Mouse (Mus musculus) myocyte (in vitro differentiated cells): ENCODE measurements around the gene Irf2. TPM values are rescaled to one million over a fixed set of nuclear protein-coding genes. Genes with fewer than 3 reads are reported as not detected.
A peak's percentile ranks its signal among the peaks of the same experiment; 100 is the strongest.

Experiments
- H3K27me3 ChIP-seq: one replicate; pipeline ENCODE4 v1.6.1; 2011; ENCODE audit not compliant: control insufficient read depth, insufficient read depth, insufficient read length
- H3K36me3 ChIP-seq: one replicate; pipeline ENCODE4 v1.6.1; 2011; ENCODE audit not compliant: control insufficient read depth, insufficient read depth
- H3K4me2 ChIP-seq: one replicate; pipeline ENCODE4 v1.6.1; 2011; ENCODE audit warnings: low read depth, control low read depth
- H3K4me3 ChIP-seq: one replicate; pipeline ENCODE4 v1.5.1; 2011; ENCODE audit warnings: mild to moderate bottlenecking, control low read depth, moderate library complexity
- H3K79me2 ChIP-seq: one replicate; pipeline ENCODE4 v1.6.1; 2011; ENCODE audit not compliant: control insufficient read depth, insufficient read depth
- H3ac ChIP-seq: one replicate; pipeline ENCODE4 v1.6.1; 2011; ENCODE audit not compliant: control insufficient read depth, insufficient read length
- CEBPB ChIP-seq: IDR thresholded peaks from 2 replicates; pipeline ENCODE4 v1.6.1; 2011; ENCODE audit warnings: mild to moderate bottlenecking, moderate library complexity; ENCODE audit not compliant: poor library complexity, insufficient read depth, severe bottlenecking
- E2F4 ChIP-seq: IDR thresholded peaks from one replicate; pipeline ENCODE4 v1.6.1; 2011; ENCODE audit warnings: mild to moderate bottlenecking, control low read depth, moderate library complexity; ENCODE audit not compliant: insufficient read depth
- MAX ChIP-seq: IDR thresholded peaks from one replicate; pipeline ENCODE4 v1.6.1; 2011; ENCODE audit warnings: low read depth, mild to moderate bottlenecking, control low read depth
- MYOD1 ChIP-seq, 3 experiments: IDR thresholded peaks; one replicate each; pipeline ENCODE4 v1.6.1; 2011; ENCODE audit warnings: control low read depth in 2 of 3, low read depth in 2 of 3, mild to moderate bottlenecking in 2 of 3, moderate library complexity in 1 of 3; ENCODE audit not compliant: insufficient read length in 2 of 3, control insufficient read depth in 1 of 3
- MYOG ChIP-seq, 3 experiments: IDR thresholded peaks; one replicate each; pipeline ENCODE4 v1.6.1; 2011; ENCODE audit warnings: control low read depth in 2 of 3, low read depth in 2 of 3, mild to moderate bottlenecking in 2 of 3; ENCODE audit not compliant: insufficient read length in 2 of 3, control insufficient read depth in 1 of 3, insufficient read depth in 1 of 3
- POLR2A ChIP-seq: IDR thresholded peaks from one replicate; pipeline ENCODE4 v1.6.1; 2011; ENCODE audit warnings: low read depth, mild to moderate bottlenecking, control low read depth, moderate library complexity; ENCODE audit not compliant: insufficient read length
- POLR2AphosphoS2 ChIP-seq: IDR thresholded peaks from one replicate; pipeline ENCODE4 v1.6.1; 2011; ENCODE audit warnings: low read depth, control low read depth; ENCODE audit not compliant: insufficient read length
- REST ChIP-seq: IDR thresholded peaks from one replicate; pipeline ENCODE4 v1.6.1; 2011; ENCODE audit warnings: mild to moderate bottlenecking, control low read depth, moderate library complexity; ENCODE audit not compliant: insufficient read depth, insufficient read length
- SRF ChIP-seq: IDR thresholded peaks from one replicate; pipeline ENCODE4 v1.6.1; 2011; ENCODE audit warnings: low read depth; ENCODE audit not compliant: control insufficient read depth, insufficient read length
- TCF12 ChIP-seq: IDR thresholded peaks from one replicate; pipeline ENCODE4 v1.6.1; 2011; ENCODE audit warnings: mild to moderate bottlenecking, control low read depth; ENCODE audit not compliant: poor library complexity, insufficient read depth, severe bottlenecking
- TCF3 ChIP-seq: IDR thresholded peaks from one replicate; pipeline ENCODE4 v1.6.1; 2011; ENCODE audit warnings: low read depth, control low read depth; ENCODE audit not compliant: insufficient read length
- USF1 ChIP-seq: IDR thresholded peaks from one replicate; pipeline ENCODE4 v1.6.1; 2011; ENCODE audit warnings: low read depth, mild to moderate bottlenecking, control low read depth, moderate library complexity
- polyA plus RNA-seq: library from polyadenylated mRNA; unstranded; fragments of >200 nt; fragmentation: generic; extraction: Trizol; gene quantifications from one replicate; pipeline ENCODE4 v1.2.1, GENCODE M21; 2012; ENCODE audit warnings: missing spikeins

Irf2 gene
- polyA plus RNA-seq, 1 experiment: 8.8 TPM

GRCm38 (mm10) chr8:46737907-46738306, 1.6 kb upstream of the Irf2 start:
- no peaks in the 10 kb centered on the region for H3K27me3 ChIP-seq
- H3K4me3 ChIP-seq: no peak overlapping the region
- TF ChIP-seq TCF12: no peak
- no peak for TF ChIP-seq POLR2AphosphoS2
- TF ChIP-seq MYOD1 (IDR thresholded peaks at IDR 0.05; ENCODE audit: control insufficient read depth in 1 of 3, insufficient read length in 2 of 3, low read depth in 2 of 3): no peak
- TF ChIP-seq SRF: no peak
- no peak for TF ChIP-seq CEBPB
- TF ChIP-seq POLR2A: no peak
- no peak for TF ChIP-seq TCF3
- no peak for TF ChIP-seq REST
- no peak for TF ChIP-seq E2F4
- H3ac ChIP-seq: no peak overlapping the region
- H3K36me3 ChIP-seq: no peaks in the 10 kb centered on the region
- H3K4me2 ChIP-seq: no peak overlapping the region
- H3K79me2 ChIP-seq: peaks cover 26% of the 10 kb centered on the region

GRCm38 (mm10) chr8:46738601-46739000, 931 bp upstream of the Irf2 start:
- Histone ChIP-seq H3K4me2 (peak overlapping the region; percentile 67), H3K4me3 (peak overlapping the region; percentile 90), H3K79me2 (peaks cover 32% of the 10 kb centered on the region), H3K27me3 (no peaks in the 10 kb centered on the region), H3ac (no peak overlapping the region), H3K36me3 (no peaks in the 10 kb centered on the region)
- TF ChIP-seq POLR2AphosphoS2 (no peak), USF1 (no peak), MAX (no peak), POLR2A (no peak), TCF3 (no peak), SRF (no peak), MYOG (IDR thresholded peaks at IDR 0.05; ENCODE audit: control insufficient read depth in 1 of 3, insufficient read depth in 1 of 3, insufficient read length in 2 of 3, low read depth in 2 of 3) (no peak), E2F4 (no peak), REST (no peak), TCF12 (no peak), CEBPB (no peak), MYOD1 (IDR thresholded peaks at IDR 0.05; ENCODE audit: control insufficient read depth in 1 of 3, insufficient read length in 2 of 3, low read depth in 2 of 3) (no peak)

DNA sequence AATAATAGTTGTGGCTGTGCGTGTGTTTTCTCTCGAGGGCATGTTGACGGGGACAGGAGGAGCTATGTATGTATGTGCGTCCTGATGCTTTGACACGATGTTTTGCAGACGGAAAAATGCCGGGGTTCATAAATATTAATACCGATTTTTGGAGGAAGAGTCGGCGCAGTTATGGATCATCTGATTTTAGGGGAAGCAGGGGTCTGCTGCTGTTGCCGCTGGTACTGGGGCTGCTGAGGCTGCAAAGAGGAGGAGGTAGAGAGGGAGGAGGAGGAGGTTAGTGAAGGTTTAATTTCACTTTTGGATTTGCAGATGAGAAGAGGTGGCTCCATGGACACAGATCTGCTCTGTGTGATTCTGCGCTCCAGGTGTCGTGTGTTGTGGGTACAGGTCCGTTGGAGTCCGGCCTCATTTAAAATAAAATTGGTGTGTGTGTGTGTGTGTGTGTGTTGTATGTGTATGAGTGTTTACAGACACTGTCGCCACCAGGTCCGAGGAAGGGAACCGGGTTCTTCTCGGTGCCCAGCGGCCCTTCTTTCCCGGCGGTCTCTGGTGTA, 502 bp downstream of the Irf2 start:
- Histone ChIP-seq H3K4me2 (peak overlapping the region; percentile 65), H3K4me3 (peak overlapping the region; percentile 90), H3K79me2 (peaks cover 47% of the 10 kb centered on the region), H3K36me3 (no peaks in the 10 kb centered on the region), H3ac (peak overlapping the region; percentile 85), H3K27me3 (no peaks in the 10 kb centered on the region)
- TF ChIP-seq REST: no peak
- no peak for TF ChIP-seq MYOG (IDR thresholded peaks at IDR 0.05; ENCODE audit: control insufficient read depth in 1 of 3, insufficient read depth in 1 of 3, insufficient read length in 2 of 3, low read depth in 2 of 3)

DNA sequence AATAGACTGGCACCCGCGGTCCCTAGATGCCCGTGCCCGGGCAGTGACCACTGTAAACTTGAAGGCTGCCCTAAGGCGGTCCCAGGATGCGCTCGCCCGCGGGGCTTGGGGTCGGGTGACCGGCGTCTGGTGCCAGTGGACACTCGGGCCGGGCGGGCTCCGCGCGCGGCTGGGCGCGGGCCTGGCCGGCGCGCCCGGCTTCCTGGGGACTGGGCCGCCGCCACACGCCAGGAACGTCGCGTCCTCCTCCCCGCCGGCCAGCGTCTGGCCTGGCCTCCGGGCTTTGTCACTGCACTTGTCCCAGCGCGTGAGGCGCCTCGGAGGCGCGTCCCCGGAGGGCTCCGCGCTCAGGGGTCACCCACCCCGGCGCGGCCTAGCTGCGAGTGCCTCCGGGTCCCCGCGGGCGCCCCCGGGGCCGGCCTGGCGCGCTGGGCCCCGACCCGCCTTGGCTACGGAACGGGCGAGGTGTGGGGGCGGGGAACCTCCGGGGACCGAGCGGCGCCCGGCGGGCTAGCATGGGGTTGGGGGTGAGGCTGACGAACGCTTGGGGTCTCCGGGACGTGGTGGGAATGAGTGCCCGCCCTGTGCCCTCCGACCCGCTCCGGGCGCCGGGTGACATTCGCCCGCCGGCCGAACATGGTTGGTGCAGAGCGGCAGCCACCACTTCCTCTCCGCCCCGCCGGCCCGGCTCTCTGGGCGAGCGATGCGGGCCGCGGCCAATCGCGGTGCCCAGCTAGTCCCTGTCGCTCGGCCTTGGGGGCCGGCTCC, 1.2 kb downstream of the Irf2 start:
- TF ChIP-seq SRF (no peak), TCF12 (no peak), TCF3 (no peak), POLR2A (peak; percentile 52)
- Histone ChIP-seq H3K4me3 (peak overlapping the region; percentile 90), H3ac (peak overlapping the region; percentile 85), H3K36me3 (no peaks in the 10 kb centered on the region), H3K4me2 (peak overlapping the region; percentile 65), H3K27me3 (no peaks in the 10 kb centered on the region), H3K79me2 (peaks cover 53% of the 10 kb centered on the region)

GRCm38 (mm10) chr8:46741281-46741791, 1.8 kb downstream of the Irf2 start:
- no peaks in the 10 kb centered on the region for H3K27me3 ChIP-seq
- TF ChIP-seq MYOD1 (IDR thresholded peaks at IDR 0.05; ENCODE audit: control insufficient read depth in 1 of 3, insufficient read length in 2 of 3, low read depth in 2 of 3): no peak
- TF ChIP-seq MYOG (IDR thresholded peaks at IDR 0.05; ENCODE audit: control insufficient read depth in 1 of 3, insufficient read depth in 1 of 3, insufficient read length in 2 of 3, low read depth in 2 of 3): no peak
- no peak for TF ChIP-seq SRF
- TF ChIP-seq TCF3: no peak
- peak; percentile 49 for TF ChIP-seq POLR2A
- no peak for TF ChIP-seq REST
- no peak for TF ChIP-seq E2F4
- TF ChIP-seq CEBPB: no peak
- TF ChIP-seq MAX: no peak
- no peak for TF ChIP-seq USF1
- no peak for TF ChIP-seq TCF12
- TF ChIP-seq POLR2AphosphoS2: peak; percentile 52
- peaks cover 60% of the 10 kb centered on the region for H3K79me2 ChIP-seq
- H3K36me3 ChIP-seq: no peaks in the 10 kb centered on the region
- H3ac ChIP-seq: peak overlapping the region; percentile 85
- H3K4me3 ChIP-seq: peak overlapping the region; percentile 90
- peak overlapping the region; percentile 93 for H3K4me2 ChIP-seq
